8 mouse cellular contexts compared by ENCODE assay signal in genomic region chr7:112620322-112621179, GRCm38 (mm10). TPM values are rescaled to one million over a fixed set of nuclear protein-coding genes. Genes with fewer than 3 reads are reported as not detected.
DNase-seq lines count a peak whose midpoint lies in the region; ATAC-seq and TF ChIP-seq lines count a peak whose summit lies in the region.

No protein-coding gene starts in this region.

- TF ChIP-seq CTCF in heart, adult 2 months (IDR thresholded peaks at IDR 0.05): no peak

- 66% methylated on average over 22 of the region's 22 CpGs for WGBS in heart, adult 2 months

- no peaks in the 10 kb centered on the region for H3K27me3 ChIP-seq in heart, adult 2 months (ENCODE audit: control insufficient read depth, insufficient read depth, low read length)

- ATAC-seq in activated CD4-positive, CD25-positive, alpha-beta regulatory T cell, adult 4 months: peak; percentile 28

- intact Hi-C loops in heart, adult 2 months (cut with DNase I): no loop called here

- no peaks in the 10 kb centered on the region; the same call in 1 of the 2 replicates for H3K36me3 ChIP-seq in heart, adult 2 months (ENCODE audit: control insufficient read depth, insufficient read depth, low read length)

- peak in 1 of 2 experiments; percentile 28 for DNase-seq in heart, adult 2 months
- no peak for DNase-seq in heart, adult 8-10 months (ENCODE audit: low spot score)
- DNase-seq in 3134 (ENCODE audit: extremely low read depth, insufficient read length, low spot score): peak; percentile 62
- peak; percentile 42 for DNase-seq in layer of hippocampus, adult 11-12 months (ENCODE audit: low spot score)
- DNase-seq in right cerebral cortex, adult 2 months (ENCODE audit: low spot score in 2 of 2): peak; percentile 44 to 49
- no peak for DNase-seq in spleen, postnatal 4 days (ENCODE audit: low spot score in 2 of 2)
- no peak for DNase-seq in thymus, postnatal 0 days (ENCODE audit: low spot score)

- TF ChIP-seq POLR2A in heart, adult 2 months (IDR thresholded peaks at IDR 0.05; ENCODE audit: insufficient read depth, low read depth, low read length): no peak

- no peaks in the 10 kb centered on the region for H3K79me2 ChIP-seq in heart, adult 2 months (replicated peaks; ENCODE audit: control insufficient read depth, insufficient read depth, low read length)

- H3K27ac ChIP-seq in heart, adult 2 months: no peak overlapping the region

- no peaks in the 10 kb centered on the region for H3K4me1 ChIP-seq in heart, adult 2 months (ENCODE audit: control insufficient read depth, insufficient read depth, low read length)

- H3K4me3 ChIP-seq in heart, adult 2 months: peak overlapping the region; percentile 9

- no peak for TF ChIP-seq EP300 in heart, adult 2 months (IDR thresholded peaks at IDR 0.05; ENCODE audit: insufficient read depth, low read depth, low read length)

- H3K9ac ChIP-seq in heart, adult 2 months (ENCODE audit: low read depth, low read length): peak overlapping the region; percentile 49

RNA-seq across cellular contexts. Expression of gene Tead1, which starts 58.6 kb away (rescaled TPM):
- 100 to 1,000 TPM; 169 to 195 TPM for total RNA-seq in heart, adult 2 months (2021)
- polyA plus RNA-seq in heart, adult 2 months (2012; rRNA removed): 39.5 and 67.4 TPM in 2 replicates
- 100 to 1,000 TPM; 166 to 191 (median 175) TPM for total RNA-seq in heart, adult 8-10 months (2022)
- polyA plus RNA-seq in activated CD4-positive, CD25-positive, alpha-beta regulatory T cell, adult 4 months (2017; shearing (Covaris generic)): under 1 TPM in 1 of 2 experiments, not detected in 1; 0.60 TPM
- polyA plus RNA-seq in thymus, postnatal 0 days (2015; fragmentation: Nextera tagmentation; extraction: Ambion mirVana): 1.2 and 3.2 TPM in 2 replicates

Comparison
In these comparisons a context has a peak if more than half of its experiments do, and no peak if none do; other contexts are left out.
1. DNase-seq: peak in 3134 (single experiment), layer of hippocampus, adult 11-12 months (single experiment) and right cerebral cortex, adult 2 months (2 of 2); none in heart, adult 8-10 months (single experiment), spleen, postnatal 4 days (0 of 2) and thymus, postnatal 0 days (single experiment).